Mouse (Mus musculus) heart, embryonic 10.5 days (tissue): ENCODE measurements at regions not wholly inside any gene's neighbourhood (a gene's known extent, or its start where the extent isn't known, plus 50 kb on each side); places are given as distances from the start of the nearest gene placed in this dataset.

Experiments used
- DNase-seq: peaks from one replicate; pipeline ENCODE4 v3.0.0-alpha.2; 2017; ENCODE audit warnings: low spot score
- H3K27ac ChIP-seq: fragments of 300-500 bp; sonication (generic); 2 replicates; pipeline ENCODE4 v1.5.1; 2016; ENCODE audit warnings: mild to moderate bottlenecking
- H3K27me3 ChIP-seq: fragments of 300-500 bp; sonication (generic); 2 replicates; pipeline ENCODE4 v1.6.1; 2016; ENCODE audit warnings: mild to moderate bottlenecking; ENCODE audit not compliant: poor library complexity, insufficient read depth, severe bottlenecking
- H3K36me3 ChIP-seq: fragments of 300-500 bp; sonication (generic); 2 replicates; pipeline ENCODE4 v1.6.1; 2016; ENCODE audit warnings: mild to moderate bottlenecking, moderate library complexity
- H3K4me1 ChIP-seq: fragments of 300-500 bp; sonication (generic); 2 replicates; pipeline ENCODE4 v1.6.1; 2016; ENCODE audit warnings: mild to moderate bottlenecking
- H3K4me3 ChIP-seq: fragments of 300-500 bp; sonication (generic); 2 replicates; pipeline ENCODE4 v1.5.1; 2016; ENCODE audit warnings: mild to moderate bottlenecking, moderate library complexity
- H3K9me3 ChIP-seq: fragments of 300-500 bp; sonication (generic); 2 replicates; pipeline ENCODE4 v1.6.1; 2016; ENCODE audit warnings: mild to moderate bottlenecking, moderate library complexity
- WGBS: fragments of 180-500 bp; shearing (Covaris S2); methylation state at CpG from one replicate; pipeline ENCODE4 v1.1.7; 2016; 5-methylcytosine and 5-hydroxymethylcytosine counted together

- H3K36me3 ChIP-seq, result no peaks in the 10 kb centered on the region
- H3K9me3 ChIP-seq, result no peaks in the 10 kb centered on the region
- WGBS, result 71% methylated on average over 4 of the region's 4 CpGs
- H3K27ac ChIP-seq, result no peak overlapping the region
- no peak overlapping the region for H3K4me3 ChIP-seq
- no peaks in the 10 kb centered on the region for H3K4me1 ChIP-seq
- DNase-seq, result no peak
- H3K27me3 ChIP-seq, result no peaks in the 10 kb centered on the region
Observed at GRCm38 (mm10) chr14:25083847-25084246, 375.1 kb upstream of the Zmiz1 start.

GRCm38 (mm10) chr14:25096786-25097185 is 362.2 kb upstream of the Zmiz1 start:
- H3K4me3 ChIP-seq, result no peak overlapping the region
- no peak overlapping the region for H3K27ac ChIP-seq
- no peaks in the 10 kb centered on the region for H3K27me3 ChIP-seq
- 0 out of 2 replicates have a peak, but pooled peaks cover 5% of the 10 kb centered on the region for H3K4me1 ChIP-seq
- 84% methylated on average over 3 of the region's 3 CpGs for WGBS
- no peaks in the 10 kb centered on the region for H3K36me3 ChIP-seq
- H3K9me3 ChIP-seq, result peaks cover 11% of the 10 kb centered on the region; the same call in 1 of the 2 replicates
- DNase-seq, result no peak

- peaks cover 32% of the 10 kb centered on the region for H3K4me1 ChIP-seq
- no peak overlapping the region for H3K4me3 ChIP-seq
- H3K9me3 ChIP-seq, result no peaks in the 10 kb centered on the region
- H3K27me3 ChIP-seq, result no peaks in the 10 kb centered on the region
- 77% methylated on average over 10 of the region's 10 CpGs for WGBS
- no peak for DNase-seq
- H3K36me3 ChIP-seq, result no peaks in the 10 kb centered on the region
- 0 out of 2 replicates have a peak overlapping the region, but pooled peaks have one; percentile 24 for H3K27ac ChIP-seq
Observed at GRCm38 (mm10) chr14:25105391-25105790, 353.6 kb upstream of the Zmiz1 start.

GRCm38 (mm10) chr14:25106451-25106850 is 352.5 kb upstream of the Zmiz1 start:
- Histone ChIP-seq H3K4me1 (peaks cover 35% of the 10 kb centered on the region), H3K4me3 (no peak overlapping the region), H3K9me3 (no peaks in the 10 kb centered on the region), H3K27ac (no peak overlapping the region), H3K36me3 (no peaks in the 10 kb centered on the region), H3K27me3 (no peaks in the 10 kb centered on the region)
- no peak for DNase-seq
- 90% methylated on average over 2 of the region's 2 CpGs for WGBS

- WGBS, result 37% methylated on average over 17 of the region's 17 CpGs
- H3K4me3 ChIP-seq, result peak overlapping the region; percentile 28
- no peaks in the 10 kb centered on the region for H3K36me3 ChIP-seq
- H3K27ac ChIP-seq, result peak overlapping the region; percentile 89
- no peaks in the 10 kb centered on the region for H3K9me3 ChIP-seq
- no peak for DNase-seq
- no peaks in the 10 kb centered on the region for H3K27me3 ChIP-seq
- peaks cover 44% of the 10 kb centered on the region for H3K4me1 ChIP-seq
Observed at GRCm38 (mm10) chr14:25108101-25108652, 350.8 kb upstream of the Zmiz1 start.

- peaks cover 46% of the 10 kb centered on the region for H3K4me1 ChIP-seq
- H3K9me3 ChIP-seq, result no peaks in the 10 kb centered on the region
- no peaks in the 10 kb centered on the region for H3K36me3 ChIP-seq
- peak overlapping the region; percentile 89 for H3K27ac ChIP-seq
- H3K4me3 ChIP-seq, result peak overlapping the region; percentile 28
- WGBS, result 7% methylated on average over 8 of the region's 8 CpGs
- H3K27me3 ChIP-seq, result no peaks in the 10 kb centered on the region
- DNase-seq, result peak; percentile 78
Observed at GRCm38 (mm10) chr14:25108701-25109290, 350.2 kb upstream of the Zmiz1 start.

GRCm38 (mm10) chr14:25109691-25110090 is 349.3 kb upstream of the Zmiz1 start:
- peaks cover 46% of the 10 kb centered on the region for H3K4me1 ChIP-seq
- H3K4me3 ChIP-seq, result no peak overlapping the region
- no peaks in the 10 kb centered on the region for H3K27me3 ChIP-seq
- H3K36me3 ChIP-seq, result no peaks in the 10 kb centered on the region
- H3K27ac ChIP-seq, result peak overlapping the region; percentile 89
- H3K9me3 ChIP-seq, result no peaks in the 10 kb centered on the region
- WGBS, result 34% methylated on average over 1 of the region's 1 CpGs
- DNase-seq, result no peak

GRCm38 (mm10) chr14:25112832-25113231 is 346.2 kb upstream of the Zmiz1 start:
- WGBS, result 72% methylated on average over 10 of the region's 10 CpGs
- Histone ChIP-seq H3K9me3 (no peaks in the 10 kb centered on the region), H3K27ac (peak overlapping the region; percentile 30; the same call in 1 of the 2 replicates)

GRCm38 (mm10) chr14:25113326-25113725 is 345.7 kb upstream of the Zmiz1 start:
- Histone ChIP-seq H3K9me3 (no peaks in the 10 kb centered on the region), H3K4me1 (peaks cover 39% of the 10 kb centered on the region), H3K27me3 (no peaks in the 10 kb centered on the region), H3K27ac (peak overlapping the region; percentile 30; the same call in 1 of the 2 replicates), H3K36me3 (no peaks in the 10 kb centered on the region), H3K4me3 (no peak overlapping the region)
- 56% methylated on average over 2 of the region's 2 CpGs for WGBS
- no peak for DNase-seq

More at GRCm38 (mm10) chr14:25112832-25113231, 346.2 kb upstream of the Zmiz1 start:
- DNase-seq, result no peak
- no peaks in the 10 kb centered on the region for H3K36me3 ChIP-seq
- H3K4me1 ChIP-seq, result peaks cover 42% of the 10 kb centered on the region
- no peak overlapping the region for H3K4me3 ChIP-seq
- H3K27me3 ChIP-seq, result no peaks in the 10 kb centered on the region

GRCm38 (mm10) chr14:25116424-25116823 is 342.6 kb upstream of the Zmiz1 start:
- no peaks in the 10 kb centered on the region for H3K27me3 ChIP-seq
- no peak for DNase-seq
- H3K27ac ChIP-seq, result 0 out of 2 replicates have a peak overlapping the region, but pooled peaks have one; percentile 31
- no peaks in the 10 kb centered on the region for H3K36me3 ChIP-seq
- peaks cover 16% of the 10 kb centered on the region for H3K4me1 ChIP-seq
- no peak overlapping the region for H3K4me3 ChIP-seq
- WGBS, result 49% methylated on average over 4 of the region's 4 CpGs
- no peaks in the 10 kb centered on the region for H3K9me3 ChIP-seq

GRCm38 (mm10) chr14:25119999-25120398 is 339.0 kb upstream of the Zmiz1 start:
- no peak for DNase-seq
- H3K9me3 ChIP-seq, result no peaks in the 10 kb centered on the region
- WGBS, result 78% methylated on average over 4 of the region's 4 CpGs
- no peak overlapping the region for H3K27ac ChIP-seq
- no peaks in the 10 kb centered on the region for H3K36me3 ChIP-seq
- no peaks in the 10 kb centered on the region for H3K27me3 ChIP-seq
- peaks cover 12% of the 10 kb centered on the region for H3K4me1 ChIP-seq
- no peak overlapping the region for H3K4me3 ChIP-seq

- H3K9me3 ChIP-seq, result no peaks in the 10 kb centered on the region
- no peak overlapping the region for H3K27ac ChIP-seq
- H3K4me1 ChIP-seq, result peaks cover 12% of the 10 kb centered on the region
- 66% methylated on average over 8 of the region's 8 CpGs for WGBS
- no peak for DNase-seq
- H3K36me3 ChIP-seq, result no peaks in the 10 kb centered on the region
- no peaks in the 10 kb centered on the region for H3K27me3 ChIP-seq
- no peak overlapping the region for H3K4me3 ChIP-seq
Observed at GRCm38 (mm10) chr14:25120506-25120905, 338.5 kb upstream of the Zmiz1 start.

- no peaks in the 10 kb centered on the region for H3K27me3 ChIP-seq
- no peaks in the 10 kb centered on the region for H3K9me3 ChIP-seq
- H3K36me3 ChIP-seq, result no peaks in the 10 kb centered on the region
- H3K27ac ChIP-seq, result no peak overlapping the region
- H3K4me3 ChIP-seq, result no peak overlapping the region
- peaks cover 22% of the 10 kb centered on the region for H3K4me1 ChIP-seq
- WGBS, result 82% methylated on average over 13 of the region's 13 CpGs
- no peak for DNase-seq
Observed at GRCm38 (mm10) chr14:25122971-25123535, 335.9 kb upstream of the Zmiz1 start.
